Mouse (Mus musculus): ENCODE measurements around the gene Mvp. TPM values are rescaled to one million over a fixed set of nuclear protein-coding genes. Genes with fewer than 3 reads are reported as not detected.

Mvp gene
- total RNA-seq, 2 experiments from 2014 or later: 44.9 to 47.3 TPM

DNA sequence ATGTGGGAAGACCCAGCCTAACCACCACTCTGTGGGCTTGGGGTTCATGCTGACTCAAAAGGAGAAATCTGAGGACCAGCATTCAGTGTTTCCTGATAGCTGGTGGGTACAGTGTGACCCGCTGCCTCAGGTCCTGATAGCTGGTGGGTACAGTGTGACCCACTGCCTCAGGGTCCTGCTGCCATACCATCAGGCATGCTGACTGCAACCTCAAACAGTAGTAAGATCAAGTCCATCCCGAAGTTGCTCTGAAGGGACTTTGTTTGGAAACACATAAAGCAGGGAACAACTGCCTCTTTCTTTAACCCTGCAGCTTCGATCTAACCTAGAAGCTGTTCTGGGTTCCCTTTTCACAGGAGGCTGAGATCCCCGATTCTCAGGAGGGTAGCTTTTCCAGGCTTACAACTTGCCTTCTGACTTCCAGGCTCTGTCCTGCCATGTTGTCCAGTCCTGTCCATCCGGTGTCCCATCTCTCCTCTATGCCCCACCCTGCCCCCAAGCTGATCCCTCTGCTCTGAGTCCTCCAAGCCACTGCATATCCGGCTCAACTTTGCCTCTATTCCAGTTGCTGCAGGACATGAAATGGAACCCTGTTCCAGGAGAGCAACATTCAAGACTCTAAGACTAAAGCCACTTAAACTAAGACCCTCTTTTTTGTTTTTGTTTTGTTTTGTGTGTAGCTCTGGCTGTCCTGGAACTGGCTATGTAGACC is 7.0 kb downstream of the Mvp start:
- no peak for DNase-seq (ENCODE audit: low spot score)
- intact Hi-C loops (cut with DNase I): loop anchor here (5.0 kb wide), 1 partner anchor 95 kb away; no protein-coding TSS in a partner anchor

- DNase-seq (ENCODE audit: low spot score): no peak
- intact Hi-C loops (cut with DNase I): no loop called here
Measured at GRCm38 (mm10) chr7:127004122-127004875, 10.1 kb downstream of the Mvp start.

DNA sequence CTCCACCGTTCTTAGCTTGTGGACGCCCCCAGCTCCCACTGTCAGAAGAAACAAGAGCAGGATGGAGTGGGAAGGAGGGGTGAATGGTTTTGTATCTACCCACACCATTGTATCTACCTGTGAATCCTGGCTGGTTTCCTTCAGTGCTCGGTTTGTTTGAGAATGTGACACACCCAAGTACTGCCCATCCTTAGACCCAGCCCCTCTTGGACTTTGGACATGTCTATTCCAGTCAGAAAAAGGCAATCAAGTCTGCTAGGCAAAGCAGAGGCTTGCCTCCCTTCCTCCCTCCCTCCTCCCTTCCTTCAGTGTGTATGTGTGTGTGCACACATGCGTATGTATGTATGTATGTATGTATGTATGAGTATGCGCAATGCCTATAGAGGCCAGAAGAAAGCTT is 10.8 kb downstream of the Mvp start:
- intact Hi-C loops (cut with DNase I): no loop called here
- no peak for DNase-seq (ENCODE audit: low spot score)

DNA sequence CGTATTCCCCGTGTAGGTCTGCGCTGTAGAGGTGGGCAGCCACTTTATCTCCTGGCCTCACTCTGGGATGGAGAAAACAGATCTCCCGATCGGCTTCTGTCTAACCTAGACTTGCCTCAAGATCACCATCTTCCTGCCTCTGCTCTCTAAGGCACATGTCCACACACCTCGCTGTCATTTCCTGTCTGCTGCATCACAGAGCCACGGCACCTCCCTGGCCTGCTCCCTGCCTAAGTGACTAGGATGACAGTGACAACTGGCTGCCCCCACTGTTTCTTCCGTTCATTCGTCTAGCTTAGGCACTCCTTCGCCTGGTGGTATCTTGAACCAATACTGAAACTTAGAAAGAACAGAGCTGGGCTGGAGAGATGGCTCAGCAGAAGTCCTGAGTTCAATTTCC is 14.9 kb downstream of the Mvp start:
- intact Hi-C loops (cut with DNase I): no loop called here
- DNase-seq (ENCODE audit: low spot score): no peak

DNA sequence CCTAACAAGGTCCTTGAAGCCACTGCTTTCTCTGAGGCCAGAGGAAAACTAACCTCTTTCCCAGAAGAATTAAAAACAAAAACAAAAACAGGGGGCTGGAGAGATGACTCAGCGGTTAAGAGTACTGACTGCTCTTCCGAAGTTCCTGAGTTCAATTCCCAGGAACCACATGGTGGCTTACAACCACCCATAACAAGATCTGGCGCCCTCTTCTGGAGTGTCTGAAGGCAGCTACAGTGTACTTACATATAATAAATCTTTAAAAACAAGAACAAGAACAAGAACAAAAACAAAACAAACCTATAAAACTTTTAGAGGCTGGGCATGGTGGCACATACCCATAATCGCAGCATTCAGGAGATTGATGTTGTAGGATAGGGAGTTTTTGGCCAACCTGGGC is 18.0 kb downstream of the Mvp start:
- no peak for DNase-seq (ENCODE audit: low spot score)
- intact Hi-C loops (cut with DNase I): no loop called here

DNA sequence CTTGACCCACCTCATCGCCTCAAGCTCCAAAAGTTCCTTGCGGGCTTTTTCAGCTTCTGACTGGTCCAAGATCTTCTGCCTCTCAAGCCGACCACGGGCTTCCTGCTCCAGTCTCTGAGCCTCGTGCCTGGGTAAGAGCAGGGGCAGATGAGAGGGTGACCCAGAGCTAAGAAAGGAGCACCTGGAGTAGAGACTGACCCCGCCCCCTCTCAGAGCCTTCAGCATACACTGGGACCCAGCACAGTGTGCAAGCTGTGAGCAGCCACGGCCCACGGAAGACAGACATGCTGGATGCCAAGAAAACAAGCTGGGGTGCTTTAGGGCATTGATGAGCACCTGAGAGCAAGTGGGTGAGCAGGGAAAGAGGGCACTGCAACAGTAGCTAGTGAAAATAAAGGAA is 25.6 kb downstream of the Mvp start:
- DNase-seq (ENCODE audit: low spot score): no peak
- intact Hi-C loops (cut with DNase I): loop anchor here (5.0 kb wide), 1 partner anchor 113 kb away; no protein-coding TSS in a partner anchor

- intact Hi-C loops (cut with DNase I): loop anchor here (5.0 kb wide), 1 partner anchor 116 kb away; no protein-coding TSS in a partner anchor
- DNase-seq (ENCODE audit: low spot score): no peak
Measured at GRCm38 (mm10) chr7:126986319-126986718, 28.1 kb downstream of the Mvp start.

- DNase-seq (ENCODE audit: low spot score): no peak
- intact Hi-C loops (cut with DNase I): loop anchor here (1.0 to 5.0 kb wide), 2 partner anchors 20 to 117 kb away; no protein-coding TSS in a partner anchor
Measured at GRCm38 (mm10) chr7:126984667-126985444, 29.6 kb downstream of the Mvp start.

DNA sequence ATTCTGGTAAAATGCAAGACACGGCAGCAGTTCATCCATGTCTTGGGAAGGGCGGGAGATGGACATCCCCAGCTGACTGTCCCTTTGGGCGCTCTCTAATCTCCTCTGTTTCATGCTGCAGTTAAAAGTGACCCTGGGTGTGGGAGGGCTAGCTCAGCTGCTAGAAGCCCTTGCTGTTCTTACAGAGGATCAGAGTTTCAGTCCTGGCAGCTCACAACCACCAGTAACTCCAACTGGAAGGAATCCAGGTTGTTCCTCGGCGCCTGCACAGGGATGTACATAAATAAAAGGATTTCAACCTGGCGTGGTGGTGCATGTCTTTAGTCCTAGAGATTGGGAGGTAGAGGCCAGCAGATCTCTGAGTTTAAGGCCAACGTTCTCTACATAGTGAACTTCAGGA is 31.3 kb downstream of the Mvp start:
- DNase-seq (ENCODE audit: low spot score): no peak
- intact Hi-C loops (cut with DNase I): no loop called here

DNA sequence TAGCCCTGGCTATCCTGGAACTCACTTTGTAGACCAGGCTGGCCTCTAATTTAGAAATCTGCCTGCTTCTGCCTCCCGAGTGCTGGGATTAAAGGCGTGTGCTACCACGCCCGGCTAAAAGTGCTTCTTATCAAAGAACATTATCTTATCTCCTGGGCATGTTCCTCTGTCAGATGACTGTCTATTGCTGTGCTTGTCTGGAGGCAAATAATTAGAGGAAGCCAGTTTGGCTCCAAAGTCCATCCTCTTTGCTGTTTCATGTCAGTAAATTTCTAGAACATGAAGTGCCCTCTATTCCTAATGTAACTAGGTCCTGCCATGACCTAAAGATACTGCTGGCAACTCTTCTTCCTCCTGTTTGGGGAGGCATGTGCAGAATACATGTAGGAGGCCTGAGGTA is 32.4 kb downstream of the Mvp start:
- intact Hi-C loops (cut with DNase I): no loop called here
- no peak for DNase-seq (ENCODE audit: low spot score)

DNA sequence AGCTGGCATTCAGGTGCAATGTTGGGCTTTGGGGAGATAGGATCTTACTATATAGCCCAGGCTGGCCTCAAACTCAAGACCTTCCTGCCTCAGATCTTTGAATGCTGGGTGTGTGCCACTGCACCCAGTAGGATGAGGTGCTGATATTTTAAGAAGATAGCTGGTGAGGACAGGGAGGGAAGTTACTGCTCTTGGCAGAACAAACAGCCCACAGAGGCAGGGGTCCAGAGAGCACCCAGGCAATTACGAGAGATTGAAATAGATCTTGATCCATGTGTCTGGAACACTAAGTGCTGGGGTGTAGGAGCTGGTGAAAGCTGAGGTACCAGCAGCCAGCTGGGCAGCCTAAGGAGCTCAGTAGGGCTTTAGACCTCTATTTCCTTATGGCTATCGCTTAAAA is 32.8 kb downstream of the Mvp start:
- no peak for DNase-seq (ENCODE audit: low spot score)
- intact Hi-C loops (cut with DNase I): no loop called here

GRCm38 (mm10) chr7:126978841-126979240 is 35.6 kb downstream of the Mvp start:
- intact Hi-C loops (cut with DNase I): no loop called here
- no peak for DNase-seq (ENCODE audit: low spot score)

DNA sequence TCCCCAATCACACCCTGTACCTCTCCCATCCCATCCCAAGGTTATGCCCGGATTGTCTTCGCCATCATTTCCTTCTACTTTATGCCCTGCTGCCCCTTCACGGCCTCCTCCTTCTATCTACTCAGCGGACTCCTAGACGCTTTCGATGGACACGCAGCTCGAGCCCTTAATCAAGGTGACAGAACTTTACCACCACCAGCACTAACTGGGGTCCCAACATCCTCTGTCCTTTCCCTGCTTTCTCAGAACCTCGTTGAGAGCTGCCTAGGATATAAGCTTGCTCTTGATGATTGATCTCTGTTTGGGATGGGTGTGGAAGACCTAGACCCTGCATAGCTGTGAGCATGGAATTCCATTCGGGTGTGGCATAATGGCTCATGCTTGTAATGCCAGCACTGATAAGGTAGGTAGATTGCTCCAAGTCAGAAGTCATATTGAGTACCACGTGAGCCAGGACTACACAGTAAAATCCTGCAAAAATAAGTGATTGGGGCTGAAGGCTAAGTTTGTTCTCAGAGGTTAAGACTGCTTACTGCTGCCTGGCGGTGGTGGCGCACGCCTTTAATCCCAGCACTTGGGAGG is 37.5 kb downstream of the Mvp start:
- intact Hi-C loops (cut with DNase I): loop anchor here (2.0 kb wide), 1 partner anchor 38 kb away; the partner anchor contains the start of gene Mvp
- no peak for DNase-seq (ENCODE audit: low spot score)

- peak; percentile 88 for DNase-seq (ENCODE audit: low spot score)
- intact Hi-C loops (cut with DNase I): loop anchor here (2.0 kb wide), 1 partner anchor 39 kb away; the partner anchor contains the start of gene Mvp
Measured at GRCm38 (mm10) chr7:126975950-126976866, 38.2 kb downstream of the Mvp start, which contains the start of gene Cdiptos. Cdiptos (minus strand) TSS chr7:126976098.

DNA sequence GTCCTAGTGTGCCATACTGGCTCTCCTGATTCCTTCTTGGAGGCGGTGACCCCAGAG is 38.7 kb downstream of the Mvp start, which contains the start of gene Cdipt:
Gene Cdipt (plus strand): TSS at position 22 of the 57 bp plus-strand sequence.
- DNase-seq (ENCODE audit: low spot score): no peak
- intact Hi-C loops (cut with DNase I): no loop called here

DNA sequence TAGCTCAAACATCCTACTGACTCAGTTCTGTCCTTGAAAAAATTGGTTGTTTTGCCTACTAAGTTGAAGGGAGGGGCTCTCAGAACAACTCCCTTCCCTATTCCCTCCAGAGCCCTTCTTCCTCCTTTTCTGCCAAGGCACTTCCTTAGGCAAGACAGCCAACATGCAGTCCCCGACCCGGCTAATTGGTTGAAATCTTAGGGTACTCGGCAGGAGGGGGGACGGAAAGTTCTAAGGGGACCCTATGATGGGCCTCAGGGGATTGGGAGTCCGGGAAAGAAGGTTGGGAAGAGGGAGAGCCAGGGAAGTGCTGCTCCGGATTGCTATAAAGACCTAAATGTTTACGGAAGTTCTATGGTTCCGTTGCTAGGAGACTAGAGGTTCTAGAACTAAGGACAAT is 38.9 kb downstream of the Mvp start:
- DNase-seq (ENCODE audit: low spot score): peak; percentile 28

GRCm38 (mm10) chr7:126967361-126967760 is 47.1 kb downstream of the Mvp start:
- no peak for DNase-seq (ENCODE audit: low spot score)
- intact Hi-C loops (cut with DNase I): no loop called here

More for the DNA sequence above, 38.9 kb downstream of the Mvp start:
- intact Hi-C loops (cut with DNase I): no loop called here

DNA sequence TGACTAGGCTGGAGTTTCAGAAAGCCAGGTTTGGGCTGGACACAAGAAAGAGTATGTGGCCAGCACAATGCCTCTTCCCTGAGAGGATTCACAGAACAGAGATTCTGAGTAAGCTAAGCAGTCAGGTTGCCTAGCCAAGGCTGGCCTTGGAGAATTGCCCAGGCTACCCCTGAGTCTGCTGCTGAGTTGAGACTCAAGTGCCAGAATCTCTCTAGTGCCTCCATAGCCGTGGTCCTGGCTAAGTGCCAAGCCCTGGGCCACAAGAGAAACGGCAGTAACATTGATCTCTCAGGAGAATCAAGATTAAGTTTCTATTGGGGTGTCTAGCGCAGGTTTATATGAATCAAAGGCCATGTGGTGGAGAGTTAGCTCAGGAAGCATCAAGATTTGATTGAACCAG is 48.9 kb downstream of the Mvp start:
- intact Hi-C loops (cut with DNase I): no loop called here
- DNase-seq (ENCODE audit: low spot score): no peak

- intact Hi-C loops (cut with DNase I): loop anchor here (5.0 kb wide), 1 partner anchor 131 kb away; the partner anchor contains the start of gene 4930451I11Rik
- DNase-seq (ENCODE audit: low spot score): no peak
Measured at GRCm38 (mm10) chr7:126963548-126964286, 50.7 kb downstream of the Mvp start.

All from heart, postnatal 25 days (tissue).